Mouse (Mus musculus) c-Kit-positive CD71-negative TER-119-negative erythroid progenitor cells, embryonic 14.5 days (primary cell): ENCODE results near the gene Ddx50.
A peak's percentile ranks its signal among the peaks of the same experiment; 100 is the strongest.
"Not testable (repeated sequence)": the region's sequence is repeated elsewhere in the genome, so short reads cannot be mapped to it uniquely, and the experiment has no call there.

Source experiments
- DNase-seq: peaks from one replicate; pipeline ENCODE4 v3.0.0-alpha.2; 2013; ENCODE audit warnings: low read depth

Gene Ddx50

DNA sequence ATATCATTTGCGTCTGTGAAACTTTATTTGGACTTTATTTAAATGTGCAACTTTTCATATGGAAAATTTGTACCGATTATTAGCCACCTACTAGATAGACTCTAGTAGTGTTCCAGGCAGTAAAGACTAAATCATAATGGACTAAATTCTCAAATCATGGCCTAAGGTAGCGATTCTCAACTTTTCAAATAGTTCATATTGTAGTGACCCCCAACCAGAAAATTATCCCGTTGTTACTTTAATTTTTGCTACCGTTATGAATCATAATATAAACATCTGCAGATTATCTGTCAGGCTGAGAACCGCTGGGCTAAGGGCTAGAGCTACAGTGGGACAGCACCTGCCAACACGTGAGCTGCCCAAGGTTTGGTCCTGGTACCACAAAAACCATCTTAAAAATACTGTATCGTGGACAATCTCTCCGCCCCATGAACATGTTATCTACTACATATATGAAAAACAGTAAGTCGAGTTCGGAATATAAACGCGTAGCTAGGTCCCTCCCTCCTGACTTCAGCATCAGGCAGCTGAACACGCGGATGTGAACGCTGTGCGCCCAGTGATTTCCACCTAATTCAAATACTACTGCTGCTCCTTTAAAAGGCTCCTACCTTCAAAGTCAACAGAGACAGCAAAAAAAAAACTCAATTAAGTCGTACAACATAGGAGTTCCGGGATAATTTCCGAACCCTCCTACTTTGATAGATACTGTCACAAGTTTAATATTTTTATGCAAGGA, 49.8 kb downstream of the Ddx50 start:
- DNase-seq: no peak

DNA sequence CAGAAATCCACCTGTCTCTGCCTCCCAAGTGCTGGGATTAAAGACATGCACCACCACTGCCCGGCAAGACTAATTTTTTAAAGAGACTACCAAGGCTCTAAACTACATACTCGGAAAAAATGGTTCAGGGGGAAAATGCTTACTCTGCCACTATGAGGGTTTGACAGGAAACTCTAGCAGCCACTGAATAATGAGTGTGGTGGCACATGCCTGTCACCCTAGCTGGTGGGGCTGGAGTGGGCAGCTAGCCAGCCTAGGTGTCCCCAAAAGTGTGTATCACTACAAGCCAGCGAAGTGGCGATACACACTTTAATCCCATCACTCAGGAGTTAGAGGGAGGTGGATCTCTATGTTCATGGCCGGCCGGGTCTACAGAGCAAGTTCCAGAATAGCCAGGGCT, 51.0 kb downstream of the Ddx50 start:
- DNase-seq: no peak

DNA sequence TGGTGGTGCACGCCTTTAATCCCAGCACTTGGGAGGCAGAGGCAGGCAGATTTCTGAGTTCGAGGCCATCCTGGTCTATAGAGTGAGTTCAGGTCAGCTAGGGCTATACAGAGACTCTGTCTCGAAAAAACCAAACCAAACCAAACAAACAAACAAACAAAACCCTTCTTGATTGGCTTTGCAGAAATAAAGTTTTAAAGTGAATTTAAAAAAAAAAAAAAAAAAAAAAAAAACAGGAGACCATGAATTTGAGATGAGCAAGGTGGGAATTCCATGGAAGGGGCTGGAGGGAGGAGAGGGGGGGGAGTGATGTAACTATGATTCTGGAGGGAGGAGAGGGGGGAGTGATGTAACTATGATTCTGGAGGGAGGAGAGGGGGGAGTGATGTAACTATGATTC, 51.7 kb downstream of the Ddx50 start:
- DNase-seq: not testable (repeated sequence)

DNA sequence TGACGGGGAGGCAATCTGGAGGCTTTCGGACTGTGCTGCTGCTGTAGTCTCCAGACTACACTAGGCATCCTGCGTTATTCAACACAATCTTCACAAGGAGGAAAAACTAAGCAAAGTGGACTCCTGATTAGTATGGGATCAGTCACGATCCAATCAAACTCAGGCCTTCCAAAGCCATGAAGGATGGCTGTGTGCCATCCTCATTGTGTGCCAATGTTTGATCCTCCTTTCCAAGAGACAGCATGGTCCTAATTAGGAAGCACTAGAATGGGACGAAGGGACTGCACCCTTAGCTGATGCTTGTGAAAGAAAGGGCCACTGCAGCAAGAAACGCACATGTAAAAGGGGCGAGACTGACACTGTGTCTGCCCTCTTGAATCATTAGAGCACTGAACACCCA, 58.5 kb downstream of the Ddx50 start:
- DNase-seq: no peak

DNA sequence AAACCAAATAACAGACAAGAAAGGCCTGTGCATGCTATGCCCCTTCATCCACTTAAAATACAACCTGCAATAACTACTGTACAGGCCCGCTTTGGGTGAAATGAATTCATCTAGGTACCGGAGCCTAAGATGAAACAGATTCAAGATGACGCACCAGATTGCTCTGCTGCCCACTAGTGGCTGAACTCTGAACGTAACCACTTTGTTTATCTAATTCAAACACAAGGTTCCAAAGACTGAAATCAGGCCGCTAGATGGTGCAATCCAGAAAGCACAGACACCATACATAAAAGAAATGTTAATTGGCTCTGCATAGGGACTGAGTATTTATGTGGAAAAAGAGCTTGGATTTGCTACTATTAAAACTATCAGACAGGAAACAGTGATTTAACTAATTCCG, 60.8 kb downstream of the Ddx50 start:
- peak; percentile 93 for DNase-seq

DNA sequence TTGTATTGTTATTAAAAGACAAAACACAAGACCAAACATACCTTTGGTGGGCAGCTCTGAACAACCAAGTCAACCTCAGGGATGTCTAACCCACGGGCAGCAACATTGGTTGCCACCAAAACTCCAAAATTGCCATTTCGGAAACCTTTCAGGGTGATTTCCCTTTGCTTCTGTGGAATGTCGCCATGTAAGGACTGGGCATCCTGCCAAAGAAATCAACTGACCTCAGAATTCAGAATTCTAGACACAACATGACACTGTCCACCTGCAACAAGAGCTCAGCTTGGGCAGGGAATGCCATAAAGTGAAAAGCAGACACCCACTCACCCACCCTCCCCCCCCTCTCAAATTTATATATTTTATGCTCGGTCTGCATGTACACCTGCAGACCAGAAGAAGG, 62.4 kb downstream of the Ddx50 start:
- DNase-seq: no peak

DNA sequence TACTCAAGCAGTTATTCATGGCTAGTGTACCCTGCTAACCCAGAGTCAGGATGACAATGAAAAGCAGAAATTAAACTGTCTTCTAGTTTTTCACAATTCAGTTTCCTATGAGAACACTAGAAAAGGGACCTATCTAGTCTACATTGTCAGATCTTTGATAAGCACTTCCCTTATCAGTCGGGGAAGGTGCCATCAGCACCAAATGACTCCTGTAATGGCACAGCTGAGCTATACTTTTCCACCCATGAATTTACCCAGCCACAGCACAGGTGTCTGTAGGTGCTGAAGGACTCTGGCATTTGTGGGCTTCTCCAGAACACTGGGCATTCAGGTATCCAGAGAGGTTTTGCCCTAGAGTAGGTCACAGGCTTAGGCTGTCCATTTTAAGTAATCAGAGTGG, 67.8 kb downstream of the Ddx50 start:
- DNase-seq: no peak

DNA sequence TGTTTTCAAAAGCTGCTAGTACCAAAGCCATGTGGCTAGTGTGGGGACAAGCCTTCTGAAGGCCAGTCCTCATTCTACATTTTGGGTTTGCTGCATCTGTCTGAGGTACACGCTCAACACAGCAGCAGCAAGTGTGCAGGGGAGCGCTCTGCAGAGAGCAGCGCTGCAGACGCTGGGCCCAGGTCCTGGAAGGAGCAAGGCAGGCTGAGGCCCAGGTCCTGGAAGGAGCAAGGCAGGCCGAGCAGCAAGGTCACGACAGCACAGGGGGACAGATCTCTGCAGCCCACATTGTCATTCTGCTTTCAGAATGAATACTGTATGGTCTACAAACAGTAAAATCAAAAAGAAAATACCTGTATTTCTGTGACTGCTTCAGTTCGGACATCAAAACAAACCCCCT, 68.3 kb downstream of the Ddx50 start:
- DNase-seq: no peak

DNA sequence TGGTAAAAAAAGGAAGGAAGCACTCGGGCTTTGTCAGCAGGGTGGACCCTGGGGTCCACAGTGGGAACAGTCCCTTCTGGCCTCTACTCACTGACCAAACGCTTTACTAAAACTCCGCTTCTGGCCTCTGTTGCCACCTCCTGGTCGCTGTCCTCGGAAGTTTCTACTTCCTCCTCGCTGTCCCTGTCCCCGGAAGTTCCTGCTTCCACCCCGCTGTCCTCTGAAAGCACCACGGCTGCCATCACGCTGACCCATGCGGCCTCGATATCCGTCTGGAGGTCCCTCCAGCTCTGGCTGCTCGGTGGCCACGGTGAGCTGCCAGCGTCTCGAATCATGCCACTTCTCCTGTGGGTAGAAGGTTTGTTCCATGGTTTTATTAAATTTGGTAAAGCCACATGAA, 68.8 kb downstream of the Ddx50 start:
- DNase-seq: no peak

DNA sequence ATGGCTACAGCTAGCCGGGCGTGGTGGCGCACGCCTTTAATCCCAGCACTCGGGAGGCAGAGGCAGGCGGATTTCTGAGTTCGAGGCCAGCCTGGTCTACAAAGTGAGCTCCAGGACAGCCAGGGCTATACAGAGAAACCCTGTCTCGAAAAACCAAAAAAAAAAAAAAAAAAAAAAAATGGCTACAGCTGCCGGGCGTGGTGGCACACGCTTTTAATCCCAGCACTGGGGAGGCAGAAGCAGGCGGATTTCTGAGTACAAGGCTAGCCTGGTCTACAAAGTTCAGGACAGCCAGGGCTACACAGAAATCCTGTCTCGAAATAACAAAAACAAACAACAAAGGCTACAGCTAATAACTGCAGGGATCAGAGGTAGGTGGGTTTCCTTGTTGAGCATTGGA, 71.9 kb downstream of the Ddx50 start:
- not testable (repeated sequence) for DNase-seq

DNA sequence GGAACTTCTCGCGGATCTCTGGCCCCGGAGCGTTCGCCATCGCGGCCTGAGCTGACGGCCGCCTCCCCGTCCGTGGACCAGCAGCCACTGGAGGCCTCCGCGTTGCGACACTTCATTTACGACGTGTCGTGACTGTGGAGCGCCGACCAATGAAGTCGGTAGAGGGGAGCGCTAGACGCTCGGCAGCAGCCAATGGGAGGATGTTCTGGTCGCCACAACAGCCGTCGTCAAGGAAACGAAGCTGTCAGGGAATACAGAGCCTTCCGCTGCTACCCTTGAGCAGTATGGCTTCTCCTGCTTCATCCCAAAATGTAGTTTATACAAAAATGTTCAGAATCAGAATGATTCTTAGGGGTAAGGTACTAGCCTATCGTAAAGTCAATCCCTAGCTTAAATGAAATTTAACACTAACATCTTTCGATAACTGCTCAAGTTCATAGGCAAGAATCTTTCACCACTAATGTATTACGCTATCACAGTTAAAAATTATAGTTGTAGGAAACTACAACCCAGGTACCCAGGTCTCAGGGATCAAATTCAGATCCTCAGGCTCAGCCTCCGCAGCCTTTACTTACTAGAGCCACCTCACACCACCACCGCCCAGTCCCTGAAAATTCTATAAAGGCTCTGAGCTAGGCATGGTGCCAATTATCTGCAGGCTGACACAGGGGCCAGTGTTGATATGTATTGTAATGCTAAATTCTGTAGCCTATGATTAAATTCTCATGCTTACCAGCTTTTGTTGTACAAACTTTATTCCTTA, 72.5 kb downstream of the Ddx50 start, which contains the start of gene Kif1bp:
Gene Kif1bp (minus strand): TSS at position 120 of the 763 bp plus-strand sequence.
- DNase-seq: peak; percentile 95

DNA sequence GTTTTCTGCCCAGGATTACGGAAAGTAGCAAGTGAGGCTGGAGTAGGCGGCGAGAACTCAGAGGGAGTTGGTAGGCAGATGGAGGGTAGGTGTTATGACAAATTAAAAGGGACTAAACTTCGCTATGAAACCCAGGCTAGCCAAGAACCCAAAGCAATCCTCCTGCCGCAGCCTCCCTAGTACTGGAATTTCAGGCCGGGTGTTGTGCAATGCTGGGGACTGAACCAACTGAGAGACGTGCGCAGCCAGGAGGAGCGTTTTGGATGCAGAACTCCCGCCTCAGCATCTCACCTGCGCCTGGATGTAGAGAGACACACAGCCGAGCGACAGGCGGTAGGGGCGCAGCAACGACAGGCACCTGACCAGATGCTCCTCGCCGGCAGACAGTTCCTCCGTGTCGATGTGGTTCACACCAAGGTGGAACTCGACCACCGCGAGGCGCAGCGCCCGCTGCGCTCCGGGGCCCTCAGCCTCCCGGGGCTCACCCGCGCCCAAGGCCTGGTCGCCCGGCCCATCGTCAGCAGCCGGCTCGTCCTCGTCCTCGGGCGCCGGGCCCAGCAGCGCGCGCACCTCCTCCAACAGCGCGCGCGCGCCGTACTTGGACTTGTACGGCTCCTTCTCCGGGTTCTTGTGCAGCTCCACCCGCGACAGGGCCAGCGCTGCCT, 73.2 kb downstream of the Ddx50 start:
- no peak for DNase-seq

DNA sequence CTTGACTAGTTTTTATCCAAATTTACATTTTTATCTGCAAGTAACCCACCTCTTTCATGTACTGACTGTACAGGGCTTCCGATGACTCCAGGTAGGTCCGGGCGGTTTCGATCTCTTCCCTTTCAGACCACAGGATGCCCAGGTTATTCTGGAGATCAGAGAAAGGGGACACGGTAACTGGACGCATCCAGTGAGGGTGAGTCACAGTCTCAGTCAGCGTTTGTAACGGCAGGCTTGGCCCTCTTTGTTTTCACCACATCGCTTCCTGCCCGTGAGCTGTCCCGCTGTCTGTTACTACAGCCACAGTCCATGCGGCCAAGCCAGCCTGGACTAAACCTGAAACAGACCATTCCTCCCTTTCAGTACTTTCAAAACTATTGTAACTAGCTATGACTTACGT, 76.0 kb downstream of the Ddx50 start:
- DNase-seq: no peak

DNA sequence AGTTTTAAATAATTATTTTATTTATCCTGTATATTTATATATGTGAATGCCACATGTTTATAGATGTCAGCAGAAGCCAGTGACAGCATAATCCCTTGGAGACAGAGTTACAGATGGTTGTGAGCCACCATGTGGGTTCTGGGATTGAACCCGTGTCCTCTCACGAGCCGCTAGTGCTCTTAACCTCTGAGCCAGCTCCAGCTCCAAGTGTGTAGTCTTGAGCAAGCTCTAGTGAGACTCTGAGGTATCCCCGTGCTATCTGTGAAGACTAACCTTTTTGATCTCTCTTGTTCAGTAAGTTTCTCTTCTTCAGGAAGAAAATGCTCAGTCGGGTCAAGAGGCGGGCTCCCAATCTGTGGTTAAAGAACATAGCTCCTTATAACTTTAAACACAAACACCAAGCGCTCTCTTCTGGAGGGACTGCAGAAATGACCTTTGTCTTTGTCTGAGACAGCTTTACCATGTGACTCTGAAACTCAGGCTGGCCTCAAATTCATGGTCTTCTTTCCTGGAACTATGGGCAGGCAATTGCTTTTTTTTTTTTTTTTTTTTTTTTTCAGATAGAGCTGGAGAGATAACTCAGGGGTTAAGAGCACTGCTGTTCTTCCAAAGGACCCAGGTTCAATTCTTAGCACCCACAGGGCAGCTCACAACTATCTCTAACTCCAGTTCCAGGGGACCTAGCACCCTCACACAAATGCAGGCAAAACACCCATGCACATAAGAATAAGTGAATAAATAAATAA, 80.7 kb downstream of the Ddx50 start:
- no peak for DNase-seq

DNA sequence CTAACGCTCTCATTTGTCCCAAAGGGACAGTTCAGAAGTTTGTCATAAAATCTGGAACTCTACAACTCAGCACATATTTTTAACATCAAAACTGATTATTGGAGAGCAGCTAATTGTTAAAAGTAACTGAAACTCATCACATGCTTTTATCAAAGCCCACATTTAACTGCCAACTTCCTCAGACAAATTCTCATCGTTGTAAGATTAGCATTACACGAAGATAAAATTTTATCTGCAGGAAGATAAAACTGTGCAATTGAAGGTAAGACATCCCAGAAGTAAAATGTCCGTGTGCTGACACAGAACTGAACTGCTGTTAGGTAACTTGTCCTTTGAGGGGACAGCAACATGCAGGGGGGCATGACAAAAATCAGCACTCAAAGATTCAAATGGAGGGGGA, 82.2 kb downstream of the Ddx50 start:
- no peak for DNase-seq
